Mouse (Mus musculus) cerebellum, postnatal 4 days (tissue): ENCODE results near the gene Vdac2.

Experiments
- DNase-seq, 2 experiments: peaks; one replicate each; pipeline ENCODE4 v3.0.0; 2022; ENCODE audit warnings: low spot score in 2 of 2, mixed read lengths in 1 of 2

Gene Vdac2

DNA sequence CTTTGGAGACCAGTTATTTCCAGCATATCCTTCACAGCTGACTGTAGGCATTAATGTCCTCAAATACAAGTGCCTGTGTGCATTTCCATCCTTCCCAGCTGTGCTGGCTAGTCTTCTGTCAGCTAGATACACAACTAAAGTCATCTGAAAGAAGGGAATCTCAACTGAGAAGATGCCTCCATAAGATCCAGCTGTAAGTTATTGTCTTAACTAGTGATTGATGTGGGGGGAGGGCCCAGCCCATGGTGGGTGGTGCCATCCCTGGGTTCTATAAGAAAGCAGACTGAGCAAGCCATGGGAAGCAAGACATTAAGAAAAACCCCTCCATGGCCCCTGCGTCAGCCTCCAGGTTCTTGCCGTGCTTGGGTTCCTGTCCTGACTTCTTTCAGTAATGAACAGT, at the start of gene Vdac2:
Gene Vdac2, plus strand, starts transcription at position 301 of the 400 bp plus-strand sequence.
- DNase-seq, result no peak

DNA sequence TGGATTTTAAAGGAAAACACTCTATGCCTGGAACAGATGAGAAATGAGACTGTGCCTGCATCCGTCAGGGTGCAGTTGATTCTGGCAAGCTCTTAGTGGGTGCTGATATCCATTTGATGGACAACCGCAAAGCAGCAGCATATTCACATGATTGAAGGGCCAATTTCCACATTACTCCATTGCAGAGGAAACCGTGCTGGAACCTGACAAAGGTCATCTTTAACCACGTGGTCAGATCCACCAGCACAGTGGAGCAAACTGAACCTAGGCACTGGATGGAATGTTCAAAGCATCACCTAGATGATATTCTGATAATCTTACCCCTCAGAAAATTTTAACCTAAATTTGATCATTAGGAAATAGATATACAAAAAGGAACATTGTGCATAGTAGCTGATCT, 48.8 kb upstream of the Vdac2 start:
- no peak for DNase-seq

DNA sequence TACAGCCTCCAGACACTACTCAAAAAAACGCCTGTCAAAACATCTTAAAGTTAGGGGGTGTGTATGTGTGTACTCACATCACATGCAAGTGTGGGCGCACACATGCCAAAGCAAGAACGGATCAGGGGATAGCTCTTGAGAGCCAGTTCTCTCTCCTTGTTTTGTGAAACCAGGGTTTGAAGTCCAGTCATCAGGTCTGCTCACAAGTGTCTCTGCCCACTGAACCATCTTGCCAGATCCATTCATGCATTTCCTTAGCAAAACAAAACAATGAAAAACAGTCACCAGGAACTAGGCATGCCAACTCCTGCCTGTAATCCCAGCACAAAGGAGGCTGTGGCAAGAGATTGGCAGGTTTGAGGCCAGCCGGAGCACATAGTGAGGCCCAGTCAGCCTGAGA, 38.5 kb upstream of the Vdac2 start:
- DNase-seq, result no peak

- no peak for DNase-seq
Measured at GRCm38 (mm10) chr14:21787374-21787773, 37.7 kb upstream of the Vdac2 start.

DNA sequence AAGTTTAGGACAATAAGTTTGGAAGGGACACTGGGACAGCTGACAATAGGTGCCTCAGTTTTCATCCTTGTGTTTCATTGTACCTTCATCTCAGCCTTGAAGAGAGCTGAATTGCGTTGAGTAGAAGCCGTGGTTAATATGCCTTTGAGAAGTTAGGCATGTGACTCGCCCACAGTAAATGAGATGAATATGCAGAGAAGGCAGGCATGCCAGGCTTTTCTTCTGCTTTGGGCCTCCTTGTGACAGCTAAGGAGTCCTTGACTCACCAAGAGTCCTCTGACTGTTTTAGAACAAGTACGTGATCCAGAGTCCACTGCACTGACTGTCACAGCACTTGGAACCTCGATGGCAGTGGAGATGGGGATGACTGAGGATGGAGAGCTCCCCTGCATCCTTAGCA, 36.9 kb upstream of the Vdac2 start:
- no peak for DNase-seq

- no peak for DNase-seq
Measured at GRCm38 (mm10) chr14:21790585-21791251, 34.3 kb upstream of the Vdac2 start.

DNA sequence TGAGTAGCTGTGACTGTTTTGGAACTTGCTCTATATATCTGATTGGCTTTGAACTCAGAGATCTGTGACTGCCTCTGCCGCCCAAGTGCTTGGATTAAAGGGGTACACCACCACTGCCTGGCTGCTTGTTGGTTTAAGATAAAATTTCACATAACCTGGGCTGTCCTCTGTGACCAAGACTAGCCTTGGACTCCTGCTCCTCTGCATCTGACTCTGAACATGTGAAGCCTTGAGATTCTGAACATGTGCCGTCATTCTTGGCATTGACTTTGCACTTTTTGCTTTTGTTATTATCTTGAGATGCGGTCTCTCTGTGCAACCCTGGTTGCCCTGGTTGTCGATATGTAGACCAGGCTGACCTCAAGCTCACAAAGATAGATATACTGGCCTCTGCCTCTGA, 33.3 kb upstream of the Vdac2 start:
- DNase-seq, result no peak

DNA sequence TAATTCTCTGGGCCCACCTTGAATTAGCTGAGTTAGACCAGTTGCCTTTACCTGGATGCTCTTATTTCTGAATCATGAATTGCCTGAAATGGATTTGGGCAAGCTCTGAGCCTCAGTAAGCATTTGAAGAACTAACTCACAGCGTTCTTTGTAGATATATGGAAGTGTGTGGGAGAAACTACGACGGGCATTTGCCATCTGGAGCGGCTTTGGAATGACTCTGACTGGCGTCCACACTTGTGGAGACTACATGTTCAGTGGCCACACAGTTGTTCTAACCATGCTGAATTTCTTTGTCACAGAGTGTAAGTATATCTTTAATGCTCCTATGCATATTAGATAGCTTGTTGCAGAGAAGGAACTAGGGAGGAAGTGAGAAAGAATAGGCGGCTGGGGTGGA, 32.8 kb upstream of the Vdac2 start:
- no peak for DNase-seq

GRCm38 (mm10) chr14:21800641-21801040, 24.4 kb upstream of the Vdac2 start:
- DNase-seq, result no peak

DNA sequence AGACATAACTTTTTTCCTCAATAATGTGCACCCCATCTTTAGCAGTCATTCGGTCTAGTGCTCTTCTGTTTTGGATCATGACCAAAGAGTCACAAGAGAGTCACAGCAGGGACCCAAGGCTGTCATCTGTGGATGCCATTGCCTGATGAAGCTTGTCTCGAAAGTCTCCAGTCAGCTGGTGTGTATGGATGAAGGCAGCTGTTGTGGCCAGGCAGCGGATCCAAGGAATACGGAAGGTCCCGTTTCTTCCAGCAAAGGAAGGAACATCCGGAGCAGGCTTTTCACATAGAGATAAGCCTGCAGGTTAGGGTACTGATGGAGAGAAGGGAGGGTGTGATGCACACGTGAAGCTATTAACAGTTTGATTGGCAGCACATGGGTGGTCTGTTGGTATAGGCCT, 23.4 kb upstream of the Vdac2 start:
- no peak for DNase-seq

DNA sequence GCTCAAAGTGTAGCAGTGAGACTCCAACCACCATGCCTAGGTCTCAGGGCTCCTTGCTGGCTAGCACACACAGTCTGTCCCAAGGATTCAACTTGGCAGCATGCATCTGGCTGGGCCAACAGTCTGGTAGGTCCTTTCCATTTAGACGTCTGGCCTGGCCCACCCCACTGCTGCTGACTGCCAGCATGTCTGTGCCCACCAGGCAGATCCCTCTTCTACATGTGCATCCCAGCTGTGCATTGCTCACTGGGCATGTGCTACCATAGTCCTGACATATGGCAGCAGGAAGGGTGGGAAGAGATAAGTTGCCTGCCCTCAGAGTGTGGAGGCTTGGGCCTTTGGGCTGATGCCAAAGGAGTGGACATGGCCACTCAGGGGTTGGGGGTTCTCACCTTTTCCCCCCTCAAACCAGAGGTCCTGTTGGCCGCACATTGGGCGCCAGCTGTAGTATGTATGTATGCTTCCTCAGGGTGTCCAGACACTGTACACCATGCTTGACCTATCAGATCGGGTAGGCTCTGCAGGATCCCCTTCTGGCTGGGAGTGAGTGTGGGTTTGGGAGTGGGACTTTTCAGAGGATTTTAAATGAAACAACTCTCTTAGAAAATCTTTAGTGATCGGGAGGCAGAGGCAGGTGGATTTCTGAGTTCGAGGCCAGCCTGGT, 22.4 kb upstream of the Vdac2 start:
- peak in 1 of 2 experiments; percentile 25 for DNase-seq

DNA sequence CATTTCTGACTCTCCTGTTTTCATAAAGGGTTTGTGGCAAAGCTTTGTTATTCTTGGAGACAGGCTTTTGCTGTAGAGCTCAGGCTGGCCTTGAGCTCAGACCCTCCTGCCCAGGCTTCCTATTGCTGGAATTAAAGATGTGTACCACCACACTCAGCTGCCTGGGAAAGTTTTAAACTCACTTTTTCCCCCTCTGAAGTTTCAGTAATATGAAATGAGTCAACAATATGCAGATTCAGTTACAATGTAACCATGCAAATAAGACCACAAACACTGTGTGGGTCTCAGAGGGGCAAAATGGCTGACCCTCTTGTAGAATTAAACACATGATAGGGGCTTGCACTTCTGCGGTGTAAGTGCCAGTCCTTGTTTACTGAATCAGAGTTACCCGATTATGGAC, 18.8 kb upstream of the Vdac2 start:
- DNase-seq, result no peak

DNA sequence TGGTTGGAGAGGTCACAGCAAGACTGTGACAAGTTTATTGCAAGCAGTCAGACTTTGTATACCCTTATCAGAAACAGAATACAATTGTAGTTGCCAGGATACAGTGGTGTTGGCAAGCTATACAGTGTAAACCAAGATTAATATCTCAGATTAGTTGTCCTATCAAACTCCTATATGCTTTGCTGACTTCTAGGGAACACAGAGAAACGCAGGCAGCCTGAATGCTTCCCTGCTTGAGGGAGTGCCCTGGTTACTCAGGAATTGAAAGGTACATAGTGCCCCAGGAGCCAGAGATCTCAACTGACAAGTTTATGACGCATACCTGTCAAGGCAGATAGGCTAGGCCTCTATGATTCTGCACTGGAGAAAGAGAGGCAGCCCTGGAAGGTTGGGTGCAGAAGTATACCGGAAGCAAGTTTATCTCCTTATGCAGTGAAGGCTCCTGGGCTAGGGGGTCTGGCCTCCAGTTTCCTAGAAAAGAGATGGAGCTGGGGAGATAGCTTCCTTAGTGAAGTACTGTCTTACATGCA, 18.3 kb upstream of the Vdac2 start:
- DNase-seq, result no peak

DNA sequence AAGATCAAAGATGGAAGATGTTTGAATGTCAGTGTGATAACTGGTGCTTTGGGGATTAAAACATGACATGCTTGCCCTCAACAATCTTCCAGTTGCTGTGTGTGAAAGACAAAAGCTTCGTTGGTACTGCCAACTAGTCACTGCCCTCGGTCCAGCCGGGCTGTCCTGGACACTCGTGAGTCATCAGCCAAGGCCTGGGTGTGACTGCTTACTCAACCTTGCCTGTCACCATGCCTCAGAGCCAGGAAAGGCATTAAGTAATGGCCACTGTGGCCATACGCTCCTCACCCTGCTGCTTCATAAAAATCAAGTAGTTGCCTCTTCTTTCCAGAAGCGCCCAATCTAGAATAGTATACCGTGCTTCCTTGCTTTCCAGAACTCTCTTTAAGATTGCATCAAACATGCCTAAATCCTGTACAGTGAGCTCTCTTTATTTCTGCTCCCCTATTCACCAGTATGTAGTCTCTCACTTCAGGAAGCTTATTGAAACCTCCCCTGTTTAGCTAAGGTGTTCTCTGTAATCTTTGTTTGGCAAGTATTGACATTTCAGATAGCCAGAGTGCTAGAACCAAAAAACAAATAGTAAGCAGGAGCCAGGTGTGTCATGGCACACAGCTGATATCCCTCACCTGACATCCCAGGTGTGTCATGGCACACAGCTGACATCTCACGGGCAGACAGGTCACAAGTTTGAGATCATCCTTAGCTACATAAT, 16.7 kb upstream of the Vdac2 start:
- no peak for DNase-seq

DNA sequence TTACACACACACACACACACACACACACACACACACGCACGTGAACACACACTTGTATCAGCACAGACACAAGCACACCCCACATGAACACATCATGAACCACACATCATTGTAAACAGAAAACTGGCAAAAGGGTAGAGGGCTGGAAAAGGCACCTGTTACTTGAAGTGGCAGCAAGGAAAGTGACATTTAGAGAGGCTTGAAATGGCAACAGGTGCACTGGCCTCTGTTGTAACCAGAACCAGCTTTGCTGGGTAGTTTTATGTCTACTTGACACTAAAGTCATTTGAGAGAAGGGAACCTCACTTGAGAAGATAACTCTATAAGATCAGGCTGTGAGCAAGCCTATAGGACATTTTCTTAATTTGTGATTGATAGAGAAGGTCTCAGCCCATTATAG, 15.6 kb upstream of the Vdac2 start:
- no peak for DNase-seq

- no peak for DNase-seq
Measured at GRCm38 (mm10) chr14:21811301-21811700, 13.7 kb upstream of the Vdac2 start.

DNA sequence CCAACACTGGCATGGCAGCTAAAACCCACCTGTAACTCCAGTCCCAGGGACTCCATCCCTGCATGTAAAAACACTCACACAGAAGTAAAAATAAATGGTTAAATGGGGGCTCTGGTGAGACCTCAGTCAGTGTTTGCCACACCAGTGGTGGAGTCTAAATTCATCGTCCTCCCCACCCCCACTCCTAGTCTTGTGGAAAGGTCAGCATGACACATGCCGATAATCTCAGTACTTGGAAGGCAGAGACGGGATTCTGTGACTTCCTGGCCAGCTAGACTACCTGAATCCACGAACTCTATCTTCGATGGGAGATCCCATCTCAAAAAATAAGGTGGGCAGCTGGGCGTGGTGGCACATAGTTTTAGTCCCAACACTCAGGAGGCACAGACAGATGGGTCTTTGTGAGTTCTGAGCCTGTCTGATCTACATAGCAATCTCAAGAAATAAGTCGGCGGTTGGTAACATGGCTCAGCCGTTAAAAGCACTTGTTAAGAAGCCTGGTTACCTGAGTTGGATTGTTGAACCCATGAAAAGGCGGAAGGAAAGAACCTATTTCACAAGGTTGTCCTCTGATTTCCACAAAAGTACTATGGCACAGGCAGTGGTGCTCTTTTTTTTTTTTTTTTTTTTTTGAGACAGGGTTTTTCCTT, 13.2 kb upstream of the Vdac2 start:
- no peak for DNase-seq

- DNase-seq, result peak in 1 of 2 experiments; percentile 39
Measured at GRCm38 (mm10) chr14:21812590-21813162, 12.4 kb upstream of the Vdac2 start.

DNA sequence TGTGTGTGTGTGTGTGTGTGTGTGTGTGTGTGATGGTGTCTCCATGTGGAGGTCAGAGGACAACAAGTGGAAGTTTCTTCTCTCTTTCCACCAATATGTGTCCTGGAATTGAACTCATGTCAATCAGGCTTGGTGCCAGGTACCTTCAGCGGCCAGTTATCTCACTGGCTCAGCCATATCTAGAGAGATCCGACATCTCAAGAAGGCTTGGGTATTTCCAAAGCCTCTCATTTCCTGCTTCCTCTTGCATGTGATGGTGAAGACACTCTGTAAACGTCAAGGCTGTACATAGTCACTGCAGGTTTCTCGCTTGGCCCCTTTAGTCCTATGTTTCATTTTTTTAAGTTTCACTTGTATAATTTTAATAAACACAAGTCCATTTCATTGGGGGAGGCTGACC, 11.8 kb upstream of the Vdac2 start:
- DNase-seq, result no peak

- no peak for DNase-seq
Measured at GRCm38 (mm10) chr14:21813847-21814246, 11.2 kb upstream of the Vdac2 start.

GRCm38 (mm10) chr14:21814606-21815005, 10.4 kb upstream of the Vdac2 start:
- DNase-seq, result no peak

DNA sequence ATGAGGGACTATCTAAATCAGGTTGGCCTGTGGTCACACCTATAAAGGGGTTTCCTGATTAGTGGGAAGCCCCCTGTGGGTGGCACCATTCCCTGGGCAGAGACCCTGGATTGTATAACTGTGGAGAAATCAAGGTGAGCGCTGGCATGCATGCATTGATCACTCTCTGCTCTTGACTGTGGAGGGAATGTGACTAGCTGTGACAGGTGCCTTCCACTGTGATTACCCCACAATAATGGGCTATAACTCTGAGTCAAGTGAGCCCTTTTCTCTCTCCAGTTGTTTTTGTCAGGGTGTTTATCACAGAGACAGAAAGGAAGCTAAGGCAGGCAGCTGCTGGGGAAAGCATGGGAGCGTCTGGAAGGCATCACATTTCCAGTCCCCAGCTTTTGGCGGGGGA, 8.8 kb upstream of the Vdac2 start:
- DNase-seq, result no peak
